Mouse (Mus musculus) kidney, postnatal 4 days (tissue): Measurements from ENCODE around the gene Amz2.
"Not testable (repeated sequence)": the region's sequence is repeated elsewhere in the genome, so short reads cannot be mapped to it uniquely, and the experiment has no call there.

ENCODE experiments used
- DNase-seq, 2 experiments: peaks; one replicate each; pipeline ENCODE4 v3.0.0; 2021; ENCODE audit warnings: mixed read lengths in 2 of 2

Amz2 gene

DNA sequence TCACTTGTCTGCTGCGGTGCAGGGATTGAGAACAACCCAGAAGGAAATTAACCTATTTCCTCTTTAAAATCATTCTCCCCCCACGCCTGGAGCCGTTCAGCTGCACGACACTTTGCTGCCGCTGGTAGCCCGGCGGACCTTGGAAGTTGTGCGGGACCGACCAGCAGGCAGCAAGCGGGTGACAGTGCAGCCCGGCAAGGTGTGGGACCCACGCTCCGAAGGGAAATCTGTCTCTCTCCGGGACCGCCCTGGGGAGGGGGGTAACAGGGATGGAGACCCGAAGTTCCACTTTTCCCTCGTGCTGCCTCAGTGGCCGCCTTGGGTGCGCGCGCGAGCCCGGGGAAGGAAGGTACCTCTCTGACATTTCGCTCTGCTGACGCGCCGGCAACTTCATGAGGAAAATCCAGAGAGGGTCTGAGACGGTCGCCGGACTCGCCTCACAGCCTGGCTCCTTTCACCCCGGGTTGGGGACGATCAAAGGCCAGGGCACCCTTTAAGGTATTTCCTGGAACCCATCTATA lies 46.5 kb downstream of the Amz2 start:
- peak; percentile 53 to 68 for DNase-seq

GRCm38 (mm10) chr11:109472821-109473170 lies 47.0 kb downstream of the Amz2 start:
- no peak for DNase-seq

DNA sequence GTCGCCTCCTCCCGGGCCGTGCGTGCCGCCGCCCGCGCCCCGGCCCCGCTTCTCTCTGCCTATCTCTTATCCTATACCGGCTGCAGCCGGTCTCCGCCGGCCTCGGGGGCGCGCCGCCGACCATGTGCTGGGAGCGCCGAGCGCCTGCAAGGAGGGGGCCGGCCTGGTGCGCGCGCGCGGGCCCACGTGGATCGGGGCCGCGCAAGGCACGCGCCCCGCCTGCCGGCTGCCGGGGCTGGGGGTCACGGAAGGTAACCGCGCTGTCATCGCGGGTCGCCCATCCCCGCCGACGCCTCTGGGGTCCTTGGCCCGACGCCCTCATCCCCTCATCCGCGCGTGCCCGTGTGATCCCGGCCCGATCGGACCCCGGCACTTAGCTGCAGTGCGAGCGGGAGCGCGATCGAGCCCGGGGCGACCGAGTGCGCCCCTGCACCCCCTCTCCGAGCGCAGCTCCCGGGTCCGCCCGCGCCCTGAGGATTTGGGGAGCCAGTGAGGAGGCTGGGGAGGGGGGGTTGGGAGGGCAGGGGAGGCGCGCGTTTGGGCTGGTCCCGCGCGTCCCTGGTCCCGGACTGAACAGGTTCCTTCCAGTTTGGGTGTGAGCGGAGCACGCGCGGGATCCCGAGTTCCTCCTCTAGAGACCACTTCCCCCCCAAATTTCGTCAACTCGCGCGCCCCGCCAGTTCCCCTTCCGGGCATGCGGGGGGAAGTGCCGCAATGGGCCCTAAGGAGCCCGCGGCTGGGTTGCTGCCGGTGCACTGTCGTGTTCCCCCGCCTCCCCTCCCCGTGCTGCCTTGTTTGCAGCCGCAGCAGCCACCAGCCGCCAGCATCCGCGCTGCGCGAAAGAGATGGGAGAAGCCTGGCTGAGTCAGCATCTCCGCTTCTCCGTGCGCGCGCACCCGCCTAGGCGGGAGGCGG lies 47.7 kb downstream of the Amz2 start, which contains the start of the genes Arsg and Slc16a6:
TSS of gene Arsg (plus strand) at position 204 of the 915 bp plus-strand sequence.
TSS of gene Slc16a6 (minus strand) at position 428 of the 915 bp plus-strand sequence.
- DNase-seq: peak; percentile 84 to 91

- no peak for DNase-seq
Measured at GRCm38 (mm10) chr11:109474086-109474742, 48.5 kb downstream of the Amz2 start.

GRCm38 (mm10) chr11:109474836-109475235 lies 49.1 kb downstream of the Amz2 start:
- no peak for DNase-seq

- DNase-seq: no peak
Measured at GRCm38 (mm10) chr11:109475717-109476116, 50.0 kb downstream of the Amz2 start.

- no peak for DNase-seq
Measured at GRCm38 (mm10) chr11:109476241-109476640, 50.5 kb downstream of the Amz2 start.

- no peak for DNase-seq
Measured at GRCm38 (mm10) chr11:109476653-109477052, 50.9 kb downstream of the Amz2 start.

GRCm38 (mm10) chr11:109477606-109478380 lies 52.0 kb downstream of the Amz2 start:
- DNase-seq: no peak

GRCm38 (mm10) chr11:109479575-109480285 lies 54.0 kb downstream of the Amz2 start:
- DNase-seq: no peak

- DNase-seq: no peak
Measured at GRCm38 (mm10) chr11:109480440-109480839, 54.7 kb downstream of the Amz2 start.

- DNase-seq: peak; percentile 66 to 79
Measured at GRCm38 (mm10) chr11:109485398-109486045, 59.8 kb downstream of the Amz2 start.

DNA sequence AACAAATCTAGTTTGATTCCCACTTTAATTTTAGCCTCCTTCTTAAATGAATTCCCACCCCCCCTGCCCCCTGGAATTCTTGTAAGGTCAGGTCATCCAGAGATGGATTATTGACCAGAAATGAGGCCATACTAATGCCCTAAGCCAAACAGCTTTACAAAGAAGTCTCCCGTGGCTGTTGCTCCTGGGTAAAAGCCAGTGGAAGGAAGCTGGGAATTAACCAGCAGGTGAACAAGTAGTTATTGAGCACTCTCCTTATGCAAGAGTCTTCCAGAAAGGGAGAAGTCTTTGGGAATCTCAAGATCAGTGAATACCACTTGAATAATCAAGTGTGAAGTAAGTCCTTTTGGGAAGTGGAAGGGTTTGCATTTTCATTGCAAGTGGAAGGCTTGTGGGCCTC lies 61.4 kb downstream of the Amz2 start:
- DNase-seq: no peak

GRCm38 (mm10) chr11:109487991-109488684 lies 62.4 kb downstream of the Amz2 start:
- DNase-seq: no peak

- no peak for DNase-seq
Measured at GRCm38 (mm10) chr11:109489763-109490162, 64.0 kb downstream of the Amz2 start.

- no peak for DNase-seq
Measured at GRCm38 (mm10) chr11:109491844-109492243, 66.1 kb downstream of the Amz2 start.

DNA sequence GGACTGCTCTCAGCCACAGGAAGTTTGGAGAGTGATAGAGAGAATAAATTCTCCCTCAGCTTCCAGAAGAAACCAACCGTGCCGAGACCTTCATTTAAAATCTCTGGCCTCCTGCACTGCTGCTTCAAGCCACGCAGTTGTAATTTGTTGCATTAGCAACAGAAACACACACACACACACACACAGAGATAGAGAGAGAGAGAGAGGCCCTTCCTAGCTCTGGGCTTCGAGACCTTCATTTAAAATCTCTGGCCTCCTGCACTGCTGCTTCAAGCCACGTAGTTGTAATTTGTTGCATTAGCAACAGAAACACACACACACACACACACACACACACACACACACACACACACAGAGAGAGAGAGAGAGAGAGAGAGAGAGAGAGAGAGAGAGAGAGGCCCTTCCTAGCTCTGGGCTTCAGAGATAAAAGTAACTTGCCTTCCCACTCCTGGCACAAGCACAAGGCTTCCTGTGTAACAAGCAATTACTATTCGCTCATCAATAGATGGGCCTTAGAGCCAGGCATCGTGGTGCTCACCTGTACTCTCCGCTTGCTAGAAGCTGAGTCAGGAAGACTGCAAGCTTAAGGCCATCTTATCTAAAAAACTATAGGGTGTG lies 67.2 kb downstream of the Amz2 start:
- DNase-seq: not testable (repeated sequence)

GRCm38 (mm10) chr11:109494890-109495770 lies 69.4 kb downstream of the Amz2 start:
- peak; percentile 31 to 60 for DNase-seq

DNA sequence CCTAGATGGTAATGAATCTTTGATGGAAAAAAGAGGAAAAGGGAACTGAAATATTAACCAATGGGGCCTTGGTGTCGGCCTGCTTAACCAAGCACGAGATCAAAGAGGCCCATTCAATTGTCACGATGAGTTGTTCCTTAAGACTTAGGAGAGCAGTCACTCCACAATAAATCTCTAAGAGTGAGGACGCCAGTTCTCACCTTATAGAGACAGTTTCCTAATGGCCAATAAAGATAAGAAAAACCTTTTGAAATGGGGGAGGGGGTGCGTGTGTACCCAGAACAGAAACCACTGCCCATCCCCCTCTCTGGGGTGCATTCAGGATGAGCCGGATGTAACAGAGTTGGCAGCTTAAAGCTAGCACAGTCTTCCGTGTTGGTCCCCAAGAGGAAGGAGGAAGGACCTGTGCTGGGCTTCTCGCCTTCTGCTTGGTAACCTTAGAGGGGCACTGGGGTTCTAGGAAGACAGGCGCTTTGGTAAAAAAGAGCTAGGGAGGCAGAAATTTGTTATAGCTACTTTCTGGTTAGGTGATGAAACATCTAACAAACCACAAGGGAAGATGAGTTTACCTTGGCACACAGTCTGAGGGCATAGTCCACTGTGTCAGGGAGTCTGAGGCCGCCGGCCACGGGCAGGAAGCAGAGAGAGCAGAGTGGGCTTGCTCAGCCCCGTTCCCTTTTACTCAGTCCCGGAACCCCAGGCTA lies 70.2 kb downstream of the Amz2 start:
- peak; percentile 48 to 58 for DNase-seq
